Mouse (Mus musculus) gastrocnemius, postnatal 10 days (tissue): ENCODE data around the gene Bhlha9. TPM values are rescaled to one million over a fixed set of nuclear protein-coding genes. Genes with fewer than 3 reads are reported as not detected.

Experiments used
- DNase-seq: peaks from one replicate; pipeline ENCODE4 v3.0.0; 2021; ENCODE audit warnings: mixed read lengths
- long read RNA-seq, 2 experiments: library from polyadenylated mRNA; stranded (forward); transcript quantifications; one replicate each; pipeline ENCODE4 v2.0.0; 2021
- total RNA-seq, 2 experiments: library from RNA; stranded (reverse); gene quantifications; 2 replicates each; pipeline ENCODE4 v1.2.3; 2021

Gene Bhlha9
- total RNA-seq = not detected
- long read RNA-seq, experiment 1 = 0 reads
- long read RNA-seq, experiment 2 = 0 reads

- no peak for DNase-seq
Observed at GRCm38 (mm10) chr11:76671871-76672475, at the start of gene Bhlha9. Gene Bhlha9, plus strand, starts transcription at chr11:76672470.

- DNase-seq = peak; percentile 27
Observed at GRCm38 (mm10) chr11:76622566-76623205, 49.6 kb upstream of the Bhlha9 start.

- peak; percentile 69 for DNase-seq
Observed at GRCm38 (mm10) chr11:76623206-76623961, 48.9 kb upstream of the Bhlha9 start.

- DNase-seq = no peak
Observed at GRCm38 (mm10) chr11:76624071-76624470, 48.2 kb upstream of the Bhlha9 start.

GRCm38 (mm10) chr11:76624881-76625280 is 47.4 kb upstream of the Bhlha9 start:
- DNase-seq = no peak

GRCm38 (mm10) chr11:76628613-76629012 is 43.7 kb upstream of the Bhlha9 start:
- DNase-seq = no peak

- no peak for DNase-seq
Observed at GRCm38 (mm10) chr11:76630023-76630422, 42.2 kb upstream of the Bhlha9 start.

- DNase-seq = no peak
Observed at GRCm38 (mm10) chr11:76630487-76630886, 41.8 kb upstream of the Bhlha9 start.

- no peak for DNase-seq
Observed at GRCm38 (mm10) chr11:76639269-76639985, 32.8 kb upstream of the Bhlha9 start.

GRCm38 (mm10) chr11:76640231-76640630 is 32.0 kb upstream of the Bhlha9 start:
- no peak for DNase-seq

- no peak for DNase-seq
Observed at GRCm38 (mm10) chr11:76644257-76644656, 28.0 kb upstream of the Bhlha9 start.

GRCm38 (mm10) chr11:76645036-76645435 is 27.2 kb upstream of the Bhlha9 start:
- no peak for DNase-seq

- peak; percentile 96 for DNase-seq
Observed at GRCm38 (mm10) chr11:76645955-76646354, 26.3 kb upstream of the Bhlha9 start.

GRCm38 (mm10) chr11:76647062-76647461 is 25.2 kb upstream of the Bhlha9 start:
- no peak for DNase-seq

- DNase-seq = peak; percentile 70
Observed at GRCm38 (mm10) chr11:76647500-76647899, 24.8 kb upstream of the Bhlha9 start.

GRCm38 (mm10) chr11:76650862-76651560 is 21.3 kb upstream of the Bhlha9 start:
- DNase-seq = no peak

GRCm38 (mm10) chr11:76652838-76653334 is 19.4 kb upstream of the Bhlha9 start:
- DNase-seq = no peak

GRCm38 (mm10) chr11:76655106-76655505 is 17.2 kb upstream of the Bhlha9 start:
- DNase-seq = peak; percentile 36

- no peak for DNase-seq
Observed at GRCm38 (mm10) chr11:76657450-76657970, 14.8 kb upstream of the Bhlha9 start.

- DNase-seq = no peak
Observed at GRCm38 (mm10) chr11:76659138-76659930, 12.9 kb upstream of the Bhlha9 start.
